Mouse (Mus musculus) CH12F3 (cell line): ENCODE measurements at regions not wholly inside any gene's neighbourhood (a gene's known extent, or its start where the extent isn't known, plus 50 kb on each side); places are given as distances from the start of the nearest gene placed in this dataset.

Experiments used
- in situ Hi-C: fragments of 300-500 bp; cut with MboI; formaldehyde crosslinking; loops from 2 replicates; pipeline ENCODE4 v1.14.3; 2020; ENCODE audit warnings: low sequenced_read_pairs

DNA sequence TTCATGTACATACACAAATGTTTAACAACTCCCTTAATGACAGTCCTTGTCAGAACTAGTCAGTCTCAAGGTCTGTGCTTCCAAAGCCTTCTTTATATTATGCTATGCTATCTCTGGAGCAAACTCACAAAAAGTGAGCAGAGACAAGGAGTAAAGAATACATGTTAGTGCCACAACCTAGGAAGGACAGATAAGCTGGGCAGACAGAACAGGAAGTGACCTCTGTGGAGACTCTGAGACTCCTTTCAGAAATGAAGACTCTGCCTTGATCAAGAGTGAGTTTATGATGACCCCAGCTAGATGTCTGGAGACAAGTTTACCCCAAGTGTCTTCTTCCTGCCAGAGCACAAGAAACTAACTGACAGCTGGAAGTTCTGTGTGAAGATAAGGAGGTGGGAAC is 343.8 kb downstream of the Ccser2 start:
- in situ Hi-C loops = loop anchor here (25.0 kb wide), 1 partner anchor 112 kb away; no protein-coding TSS in a partner anchor

DNA sequence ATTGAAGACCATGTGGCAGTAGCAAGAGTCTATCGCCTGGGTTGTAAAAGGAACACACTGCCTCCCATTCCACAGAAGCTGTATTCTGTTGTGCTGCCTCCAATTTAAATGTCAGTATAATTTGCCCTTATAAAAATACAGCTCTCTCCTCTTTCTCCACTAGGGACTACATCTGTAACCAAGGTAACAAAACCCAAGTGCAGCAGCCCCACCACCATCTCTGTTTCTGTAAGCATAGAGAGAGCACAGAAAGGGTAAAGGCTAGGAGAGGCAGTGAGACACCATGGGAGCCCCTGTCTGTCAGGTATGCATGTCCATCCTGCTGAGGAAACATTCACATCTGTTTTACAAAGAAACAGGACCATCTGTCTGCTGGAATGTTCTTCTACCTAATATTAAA is 344.4 kb downstream of the Ccser2 start:
- in situ Hi-C loops = no loop called here

DNA sequence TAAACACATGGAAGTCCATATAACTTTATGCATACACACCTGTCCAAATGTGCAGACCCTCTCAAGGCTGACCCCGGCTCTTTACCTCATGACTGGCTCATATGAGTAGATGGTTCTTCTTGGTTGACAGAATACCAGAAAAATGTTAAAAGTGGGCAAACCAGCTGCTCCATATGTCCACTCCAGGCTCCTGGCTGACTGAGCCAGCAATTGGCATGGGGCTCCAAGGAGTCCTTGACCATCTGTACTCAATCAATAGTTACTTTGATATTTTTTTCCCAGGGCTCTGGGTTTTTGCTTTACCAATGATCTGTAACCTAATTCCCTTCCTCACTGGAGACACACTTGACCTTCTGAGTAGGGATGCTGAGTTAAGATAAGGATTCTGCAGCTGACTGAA is 345.5 kb downstream of the Ccser2 start:
- in situ Hi-C loops = no loop called here

DNA sequence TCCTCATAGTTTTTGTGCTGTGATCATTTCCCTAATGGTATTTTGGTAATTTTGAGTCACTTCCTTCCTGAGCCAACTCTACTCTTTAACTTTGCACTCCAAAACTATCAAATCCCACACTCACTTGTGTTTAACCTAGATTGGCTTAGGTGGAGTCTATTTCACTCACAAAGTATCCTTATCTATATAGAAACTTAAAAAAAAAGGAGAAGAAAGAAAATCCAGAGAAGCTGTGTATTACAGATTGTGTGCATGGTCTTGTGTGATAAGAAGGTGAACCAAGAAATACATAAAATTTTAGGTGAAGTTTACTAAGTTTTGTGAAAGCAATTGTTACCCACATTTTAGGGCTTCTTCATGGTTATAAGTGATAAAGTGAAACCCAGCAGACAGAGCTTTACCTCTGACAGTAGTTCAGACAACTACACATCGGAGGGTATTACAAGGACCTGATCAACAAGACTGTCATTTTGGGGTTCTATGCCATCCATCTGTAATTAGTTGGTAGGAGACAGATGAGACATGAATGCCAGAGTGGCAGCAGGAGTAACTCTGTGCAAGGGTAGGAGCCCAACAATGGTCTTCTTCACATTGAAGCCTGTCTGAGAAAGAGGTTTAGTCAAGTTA is 350.0 kb downstream of the Ccser2 start:
- in situ Hi-C loops = no loop called here

DNA sequence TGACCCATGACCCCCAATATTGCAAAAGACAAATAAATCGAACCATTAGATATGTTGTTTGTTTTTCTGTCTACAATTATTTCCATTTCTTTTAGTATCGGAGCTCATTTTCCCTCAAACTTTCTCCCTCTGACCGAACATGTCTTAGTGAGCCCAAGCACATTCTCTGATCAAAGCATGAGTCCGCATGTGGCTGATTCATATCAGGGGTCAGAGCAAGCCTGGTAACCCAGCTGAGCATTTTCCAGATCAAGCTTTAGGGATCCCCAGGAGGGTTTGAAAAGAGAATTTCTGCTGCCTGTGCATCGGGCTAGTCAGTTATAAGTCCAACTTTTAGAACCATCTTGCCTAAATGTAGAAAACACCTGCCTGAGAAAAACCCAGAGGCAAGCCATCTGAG is 350.6 kb downstream of the Ccser2 start:
- in situ Hi-C loops = no loop called here

GRCm38 (mm10) chr14:36614926-36615325 is 353.7 kb downstream of the Ccser2 start:
- in situ Hi-C loops = no loop called here

DNA sequence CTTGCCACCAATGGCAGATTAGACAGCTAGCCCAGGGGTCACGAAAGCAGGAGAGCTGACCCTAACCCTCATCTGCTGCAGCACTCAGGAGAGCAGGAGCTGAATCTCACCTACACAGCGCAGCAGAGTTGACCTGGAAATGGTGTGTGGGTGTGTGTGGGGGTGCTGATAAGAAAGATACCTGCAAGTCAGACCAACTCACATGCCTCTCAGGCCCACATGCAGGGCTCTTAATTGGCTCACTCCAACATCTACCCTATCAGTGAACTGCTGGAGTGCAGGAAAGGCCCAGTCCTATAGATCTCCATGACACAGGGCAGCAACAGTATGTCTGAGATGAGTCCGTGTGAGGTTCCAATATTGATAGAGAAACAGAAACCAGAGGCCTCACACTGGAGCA is 355.7 kb downstream of the Ccser2 start:
- in situ Hi-C loops = no loop called here

- in situ Hi-C loops = no loop called here
Observed at GRCm38 (mm10) chr14:36584065-36584635, 384.4 kb downstream of the Ccser2 start.

- in situ Hi-C loops = no loop called here
Observed at GRCm38 (mm10) chr14:36583338-36584064, 385.1 kb downstream of the Ccser2 start.

- in situ Hi-C loops = no loop called here
Observed at GRCm38 (mm10) chr14:36563229-36563865, 405.2 kb downstream of the Ccser2 start.

GRCm38 (mm10) chr14:36537402-36537801 is 431.2 kb downstream of the Ccser2 start:
- in situ Hi-C loops = no loop called here

DNA sequence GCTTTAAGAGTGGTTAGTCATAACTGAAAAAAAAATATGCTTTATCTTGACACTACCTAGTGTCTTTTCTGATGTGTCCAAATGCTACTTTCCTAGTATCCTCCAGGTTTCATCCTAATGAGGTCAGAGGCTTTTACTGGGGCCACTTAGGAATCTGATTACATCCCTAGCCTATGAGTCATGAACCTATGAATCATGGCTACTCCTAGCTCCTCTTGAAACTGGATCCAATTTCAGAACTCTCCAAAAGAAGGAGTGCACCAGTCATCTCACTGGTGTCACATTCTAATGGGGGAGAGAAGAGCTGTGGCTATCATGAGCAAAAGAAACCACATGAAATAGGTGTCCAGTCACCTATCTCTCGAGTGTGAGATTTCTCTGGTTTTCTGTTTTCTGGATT is 432.6 kb downstream of the 4930474N05Rik start:
- in situ Hi-C loops = no loop called here

DNA sequence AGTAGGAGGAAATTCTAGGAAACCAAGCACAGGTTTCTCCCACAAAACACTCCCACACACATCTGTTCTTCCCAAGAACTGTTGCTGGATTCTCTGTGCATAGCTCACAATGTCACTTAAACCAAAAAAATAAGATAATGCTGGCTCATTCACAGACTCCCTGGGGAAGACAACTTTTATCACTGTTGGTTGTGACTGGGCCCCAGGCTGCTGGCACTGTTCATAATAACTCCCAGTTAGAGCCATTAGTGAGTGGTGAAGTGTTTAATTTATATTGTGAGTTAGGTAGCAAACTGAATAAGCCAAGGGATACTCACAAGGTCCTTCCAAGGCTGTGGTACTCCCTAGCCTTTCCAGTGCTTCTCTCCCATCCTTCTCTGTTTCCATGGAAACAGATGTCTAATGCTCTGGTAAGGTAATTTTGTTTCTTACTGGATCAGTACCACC is 430.9 kb downstream of the 4930474N05Rik start:
- in situ Hi-C loops = no loop called here

GRCm38 (mm10) chr14:36502076-36502994 is 407.6 kb downstream of the 4930474N05Rik start:
- in situ Hi-C loops = no loop called here

GRCm38 (mm10) chr14:36499323-36499722 is 404.6 kb downstream of the 4930474N05Rik start:
- in situ Hi-C loops = no loop called here

GRCm38 (mm10) chr14:36485499-36485898 is 390.8 kb downstream of the 4930474N05Rik start:
- in situ Hi-C loops = no loop called here

- in situ Hi-C loops = no loop called here
Observed at GRCm38 (mm10) chr14:36471617-36472016, 376.9 kb downstream of the 4930474N05Rik start.

GRCm38 (mm10) chr14:36470362-36470761 is 375.6 kb downstream of the 4930474N05Rik start:
- in situ Hi-C loops = no loop called here

DNA sequence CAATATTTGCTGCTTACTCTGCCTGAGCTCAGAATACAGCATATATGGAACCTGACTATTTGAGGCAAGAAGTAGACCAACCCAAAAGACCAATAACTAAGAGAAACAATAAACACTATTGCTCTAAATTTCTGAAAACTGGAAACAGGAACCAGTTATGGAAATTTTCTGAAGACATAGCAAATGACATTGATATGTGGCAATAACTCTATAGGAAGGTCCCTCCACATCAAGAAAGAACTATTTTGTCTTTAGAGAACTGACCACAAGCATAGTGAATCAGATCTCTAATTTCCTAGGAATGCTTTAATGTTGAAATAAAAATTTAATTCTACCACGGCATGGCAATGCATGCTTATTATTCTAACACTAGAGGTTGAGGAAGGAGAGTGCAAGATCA is 358.3 kb downstream of the 4930474N05Rik start:
- in situ Hi-C loops = no loop called here

DNA sequence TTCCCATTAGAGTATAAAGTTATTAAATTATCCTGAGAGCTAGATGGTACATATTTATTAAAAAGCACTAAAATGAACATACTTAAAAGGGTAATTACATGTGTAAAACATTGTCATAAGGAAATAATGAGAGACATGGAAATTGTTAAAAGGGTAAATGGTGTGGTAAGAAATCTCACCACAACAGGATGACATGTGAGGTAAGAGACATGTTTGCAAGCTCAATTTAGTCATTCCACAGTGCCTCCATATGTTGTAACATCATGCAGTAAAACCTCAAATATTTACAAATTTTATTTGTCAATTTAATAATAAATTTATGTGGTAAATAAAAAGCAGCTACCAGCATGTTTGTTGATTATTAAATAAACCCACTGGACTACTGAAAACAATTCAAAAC is 355.4 kb downstream of the 4930474N05Rik start:
- in situ Hi-C loops = no loop called here
